Mouse (Mus musculus): Measurements from ENCODE around the gene Ythdf2.

The Ythdf2 gene

GRCm38 (mm10) chr4:132146201-132146600 is 65.9 kb downstream of the Ythdf2 start:
- no peak for DNase-seq (ENCODE audit: low spot score in 2 of 2)

- DNase-seq (ENCODE audit: low spot score in 2 of 2), result no peak
These were observed 67.0 kb downstream of the Ythdf2 start for GRCm38 (mm10) chr4:132145092-132145491.

- no peak for DNase-seq (ENCODE audit: low spot score in 2 of 2)
These were observed 67.8 kb downstream of the Ythdf2 start, which contains the start of gene Oprd1 for GRCm38 (mm10) chr4:132144080-132144841. Oprd1 (minus strand) TSS chr4:132144486.

GRCm38 (mm10) chr4:132138640-132139039 is 73.5 kb downstream of the Ythdf2 start:
- no peak for DNase-seq (ENCODE audit: low spot score in 2 of 2)

- DNase-seq (ENCODE audit: low spot score in 2 of 2), result no peak
These were observed 75.1 kb downstream of the Ythdf2 start for GRCm38 (mm10) chr4:132137013-132137412.

Measured in left cerebral cortex, adult 9 months (tissue).